Mouse (Mus musculus): ENCODE data around the gene Itga1. TPM values are rescaled to one million over a fixed set of nuclear protein-coding genes. Genes with fewer than 3 reads are reported as not detected.

The Itga1 gene
- polyA plus RNA-seq, 1 experiment from 2014 or later, result 22.0 TPM

GRCm38 (mm10) chr13:115106183-115106582, 4.4 kb upstream of the Itga1 start:
- H3K9ac ChIP-seq (replicated peaks; ENCODE audit: low read depth), result no peak overlapping the region
- no peak overlapping the region for H3K4me3 ChIP-seq (ENCODE audit: low read depth, low read length)
- H3K4me2 ChIP-seq (replicated peaks; ENCODE audit: low read depth, low read length), result no peak overlapping the region
- TF ChIP-seq CTCF (IDR thresholded peaks at IDR 0.05) (no peak), EP300 (IDR thresholded peaks at IDR 0.05) (no peak)
- peaks cover 3% of the 10 kb centered on the region; the same call in 1 of the 2 replicates for H3K4me1 ChIP-seq (ENCODE audit: insufficient read depth, low read depth, low read length)
- ATAC-seq, result no peak
- H3K9me3 ChIP-seq (ENCODE audit: low read length), result no peaks in the 10 kb centered on the region
- DNase-seq (ENCODE audit: low spot score), result peak; percentile 57
- no peaks in the 10 kb centered on the region for H3K27me3 ChIP-seq (replicated peaks; ENCODE audit: insufficient read depth, low read length)
- H3K36me3 ChIP-seq (ENCODE audit: insufficient read depth, low read length), result no peaks in the 10 kb centered on the region
- no peak overlapping the region for H3K27ac ChIP-seq (ENCODE audit: low read length)
- WGBS, result 38% methylated on average over 10 of the region's 10 CpGs

GRCm38 (mm10) chr13:115102754-115103153, 990 bp upstream of the Itga1 start:
- no peak overlapping the region for H3K4me3 ChIP-seq (ENCODE audit: low read depth, low read length)
- no peaks in the 10 kb centered on the region for H3K9me3 ChIP-seq (ENCODE audit: low read length)
- ATAC-seq, result no peak
- peaks cover 3% of the 10 kb centered on the region; the same call in 1 of the 2 replicates for H3K4me1 ChIP-seq (ENCODE audit: insufficient read depth, low read depth, low read length)
- no peak overlapping the region for H3K27ac ChIP-seq (ENCODE audit: low read length)
- H3K27me3 ChIP-seq (replicated peaks; ENCODE audit: insufficient read depth, low read length), result no peaks in the 10 kb centered on the region
- H3K9ac ChIP-seq (replicated peaks; ENCODE audit: low read depth), result no peak overlapping the region
- H3K4me2 ChIP-seq (replicated peaks; ENCODE audit: low read depth, low read length), result no peak overlapping the region
- DNase-seq (ENCODE audit: low spot score), result no peak
- 92% methylated on average over 2 of the region's 2 CpGs for WGBS
- TF ChIP-seq CTCF (IDR thresholded peaks at IDR 0.05), result peak; percentile 9; the same call in 1 of the 2 replicates
- no peak for TF ChIP-seq EP300 (IDR thresholded peaks at IDR 0.05)
- H3K36me3 ChIP-seq (ENCODE audit: insufficient read depth, low read length), result no peaks in the 10 kb centered on the region

- no peak for TF ChIP-seq EP300 (IDR thresholded peaks at IDR 0.05)
- no peak for TF ChIP-seq CTCF (IDR thresholded peaks at IDR 0.05)
- no peaks in the 10 kb centered on the region for H3K27me3 ChIP-seq (replicated peaks; ENCODE audit: insufficient read depth, low read length)
- H3K4me1 ChIP-seq (ENCODE audit: insufficient read depth, low read depth, low read length), result peaks cover 4% of the 10 kb centered on the region; the same call in 1 of the 2 replicates
- ATAC-seq, result no peak
- H3K27ac ChIP-seq (ENCODE audit: low read length), result peak overlapping the region; percentile 79
- peak overlapping the region; percentile 69 for H3K4me2 ChIP-seq (replicated peaks; ENCODE audit: low read depth, low read length)
- H3K36me3 ChIP-seq (ENCODE audit: insufficient read depth, low read length), result no peaks in the 10 kb centered on the region
- no peaks in the 10 kb centered on the region for H3K9me3 ChIP-seq (ENCODE audit: low read length)
- 32% methylated on average over 11 of the region's 11 CpGs for WGBS
- peak overlapping the region; percentile 57 for H3K4me3 ChIP-seq (ENCODE audit: low read depth, low read length)
- no peak for DNase-seq (ENCODE audit: low spot score)
- H3K9ac ChIP-seq (replicated peaks; ENCODE audit: low read depth), result peak overlapping the region; percentile 52
These were observed 1.2 kb downstream of the Itga1 start for GRCm38 (mm10) chr13:115100381-115101177.

DNA sequence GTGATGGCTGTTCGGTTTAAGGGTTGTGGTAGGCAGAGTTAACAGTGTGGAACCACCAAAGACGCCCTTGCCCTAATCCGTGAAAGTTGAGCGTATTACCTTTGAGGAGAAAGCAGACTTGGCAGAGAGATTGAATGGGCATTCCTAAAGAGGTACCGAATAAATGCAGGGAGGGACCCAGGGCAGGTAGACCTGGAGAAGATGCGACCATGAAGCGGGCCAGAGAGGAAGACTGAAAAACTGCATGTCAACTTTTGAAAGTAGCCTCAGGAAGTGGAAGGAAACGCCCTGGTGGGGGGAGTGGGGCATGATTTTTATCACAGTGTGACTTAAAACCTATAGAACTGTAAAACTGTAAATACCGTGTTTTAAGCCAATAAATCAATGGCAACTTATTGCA, 2.4 kb downstream of the Itga1 start:
- peak overlapping the region; percentile 69; the same call in 1 of the 2 replicates for H3K4me2 ChIP-seq (replicated peaks; ENCODE audit: low read depth, low read length)
- ATAC-seq, result no peak
- DNase-seq (ENCODE audit: low spot score), result no peak

GRCm38 (mm10) chr13:115098227-115098626, 3.5 kb downstream of the Itga1 start:
- Histone ChIP-seq H3K9me3 (ENCODE audit: low read length) (no peaks in the 10 kb centered on the region), H3K4me3 (ENCODE audit: low read depth, low read length) (no peak overlapping the region), H3K36me3 (ENCODE audit: insufficient read depth, low read length) (no peaks in the 10 kb centered on the region), H3K27me3 (replicated peaks; ENCODE audit: insufficient read depth, low read length) (no peaks in the 10 kb centered on the region), H3K4me1 (ENCODE audit: insufficient read depth, low read depth, low read length) (peaks cover 4% of the 10 kb centered on the region; the same call in 1 of the 2 replicates), H3K27ac (ENCODE audit: low read length) (no peak overlapping the region), H3K4me2 (replicated peaks; ENCODE audit: low read depth, low read length) (no peak overlapping the region), H3K9ac (replicated peaks; ENCODE audit: low read depth) (no peak overlapping the region)
- 64% methylated on average over 3 of the region's 3 CpGs for WGBS
- TF ChIP-seq CTCF (IDR thresholded peaks at IDR 0.05) (no peak), EP300 (IDR thresholded peaks at IDR 0.05) (no peak)
- ATAC-seq (no peak), DNase-seq (ENCODE audit: low spot score) (no peak)

More for the DNA sequence above, 2.4 kb downstream of the Itga1 start:
- Histone ChIP-seq H3K27me3 (replicated peaks; ENCODE audit: insufficient read depth, low read length) (no peaks in the 10 kb centered on the region), H3K4me3 (ENCODE audit: low read depth, low read length) (no peak overlapping the region), H3K36me3 (ENCODE audit: insufficient read depth, low read length) (no peaks in the 10 kb centered on the region), H3K9me3 (ENCODE audit: low read length) (no peaks in the 10 kb centered on the region), H3K9ac (replicated peaks; ENCODE audit: low read depth) (no peak overlapping the region), H3K4me1 (ENCODE audit: insufficient read depth, low read depth, low read length) (peaks cover 4% of the 10 kb centered on the region; the same call in 1 of the 2 replicates), H3K27ac (ENCODE audit: low read length) (no peak overlapping the region)
- TF ChIP-seq EP300 (IDR thresholded peaks at IDR 0.05), result no peak
- no peak for TF ChIP-seq CTCF (IDR thresholded peaks at IDR 0.05)
- WGBS, result 76% methylated on average over 9 of the region's 9 CpGs

GRCm38 (mm10) chr13:115096965-115097364, 4.8 kb downstream of the Itga1 start:
- Histone ChIP-seq H3K27me3 (replicated peaks; ENCODE audit: insufficient read depth, low read length) (no peaks in the 10 kb centered on the region), H3K4me3 (ENCODE audit: low read depth, low read length) (no peak overlapping the region), H3K27ac (ENCODE audit: low read length) (no peak overlapping the region), H3K9ac (replicated peaks; ENCODE audit: low read depth) (no peak overlapping the region), H3K4me1 (ENCODE audit: insufficient read depth, low read depth, low read length) (peaks cover 4% of the 10 kb centered on the region; the same call in 1 of the 2 replicates), H3K4me2 (replicated peaks; ENCODE audit: low read depth, low read length) (no peak overlapping the region), H3K36me3 (ENCODE audit: insufficient read depth, low read length) (no peaks in the 10 kb centered on the region), H3K9me3 (ENCODE audit: low read length) (no peaks in the 10 kb centered on the region)
- no peak for TF ChIP-seq CTCF (IDR thresholded peaks at IDR 0.05)
- TF ChIP-seq EP300 (IDR thresholded peaks at IDR 0.05), result no peak
- WGBS, result 43% methylated on average over 5 of the region's 5 CpGs
- DNase-seq (ENCODE audit: low spot score), result peak; percentile 40
- no peak for ATAC-seq
